Mouse (Mus musculus): ENCODE measurements around the gene Sebox. TPM values are rescaled to one million over a fixed set of nuclear protein-coding genes. Genes with fewer than 3 reads are reported as not detected.

Sebox gene
- total RNA-seq, 2 experiments from 2014 or later = 5.0 to 5.5 TPM

- peak; percentile 88 to 89 for DNase-seq (ENCODE audit: extremely low spot score in 1 of 2, low spot score in 1 of 2)
Measured at GRCm38 (mm10) chr11:78497544-78498522, 5.4 kb upstream of the Sebox start, which contains the start of gene Sarm1. Gene Sarm1 (minus strand): TSS chr11:78497754.

- no peak for DNase-seq (ENCODE audit: extremely low spot score in 1 of 2, low spot score in 1 of 2)
Measured at GRCm38 (mm10) chr11:78499004-78499403, 4.2 kb upstream of the Sebox start, which contains the start of gene Vtn. Gene Vtn (plus strand): TSS chr11:78499091.

DNA sequence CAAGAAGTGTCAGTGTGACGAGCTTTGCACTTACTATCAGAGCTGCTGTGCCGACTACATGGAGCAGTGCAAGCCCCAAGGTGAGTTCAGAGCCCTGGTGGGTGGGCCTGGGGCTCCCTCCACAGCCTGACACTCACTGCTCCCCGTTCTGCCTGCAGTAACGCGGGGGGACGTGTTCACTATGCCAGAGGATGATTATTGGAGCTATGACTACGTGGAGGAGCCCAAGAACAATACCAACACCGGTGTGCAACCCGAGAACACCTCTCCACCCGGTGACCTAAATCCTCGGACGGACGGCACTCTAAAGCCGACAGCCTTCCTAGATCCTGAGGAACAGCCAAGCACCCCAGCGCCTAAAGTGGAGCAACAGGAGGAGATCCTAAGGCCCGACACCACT is 3.7 kb upstream of the Sebox start:
- DNase-seq (ENCODE audit: extremely low spot score in 1 of 2, low spot score in 1 of 2) = no peak

- DNase-seq (ENCODE audit: extremely low spot score in 1 of 2, low spot score in 1 of 2) = no peak
Measured at GRCm38 (mm10) chr11:78500623-78501202, 2.5 kb upstream of the Sebox start.

- DNase-seq (ENCODE audit: extremely low spot score in 1 of 2, low spot score in 1 of 2) = no peak
Measured at GRCm38 (mm10) chr11:78501529-78501928, 1.7 kb upstream of the Sebox start.

DNA sequence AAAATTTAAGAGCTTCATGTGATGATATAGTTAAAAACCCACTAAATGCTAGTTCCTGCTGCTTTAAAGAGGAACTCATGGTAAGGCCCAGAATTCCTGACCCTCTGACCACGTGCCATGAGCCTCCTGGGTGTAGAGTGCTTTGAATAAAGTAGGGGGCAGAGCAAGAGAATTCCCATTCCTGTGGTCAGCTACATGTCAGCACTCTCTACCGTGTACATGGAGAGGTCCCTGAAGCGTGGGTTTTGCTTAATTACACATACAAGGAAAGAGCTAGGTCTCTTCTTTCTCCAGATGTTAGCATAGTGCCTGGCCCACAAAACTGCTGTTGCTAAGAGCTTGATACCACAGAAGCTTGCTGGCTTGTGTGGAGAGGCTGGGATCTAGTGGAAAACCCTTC is 2.2 kb downstream of the Sebox start:
- no peak for DNase-seq (ENCODE audit: extremely low spot score in 1 of 2, low spot score in 1 of 2)

- no peak for DNase-seq (ENCODE audit: extremely low spot score in 1 of 2, low spot score in 1 of 2)
Measured at GRCm38 (mm10) chr11:78509148-78509547, 5.9 kb downstream of the Sebox start.

DNA sequence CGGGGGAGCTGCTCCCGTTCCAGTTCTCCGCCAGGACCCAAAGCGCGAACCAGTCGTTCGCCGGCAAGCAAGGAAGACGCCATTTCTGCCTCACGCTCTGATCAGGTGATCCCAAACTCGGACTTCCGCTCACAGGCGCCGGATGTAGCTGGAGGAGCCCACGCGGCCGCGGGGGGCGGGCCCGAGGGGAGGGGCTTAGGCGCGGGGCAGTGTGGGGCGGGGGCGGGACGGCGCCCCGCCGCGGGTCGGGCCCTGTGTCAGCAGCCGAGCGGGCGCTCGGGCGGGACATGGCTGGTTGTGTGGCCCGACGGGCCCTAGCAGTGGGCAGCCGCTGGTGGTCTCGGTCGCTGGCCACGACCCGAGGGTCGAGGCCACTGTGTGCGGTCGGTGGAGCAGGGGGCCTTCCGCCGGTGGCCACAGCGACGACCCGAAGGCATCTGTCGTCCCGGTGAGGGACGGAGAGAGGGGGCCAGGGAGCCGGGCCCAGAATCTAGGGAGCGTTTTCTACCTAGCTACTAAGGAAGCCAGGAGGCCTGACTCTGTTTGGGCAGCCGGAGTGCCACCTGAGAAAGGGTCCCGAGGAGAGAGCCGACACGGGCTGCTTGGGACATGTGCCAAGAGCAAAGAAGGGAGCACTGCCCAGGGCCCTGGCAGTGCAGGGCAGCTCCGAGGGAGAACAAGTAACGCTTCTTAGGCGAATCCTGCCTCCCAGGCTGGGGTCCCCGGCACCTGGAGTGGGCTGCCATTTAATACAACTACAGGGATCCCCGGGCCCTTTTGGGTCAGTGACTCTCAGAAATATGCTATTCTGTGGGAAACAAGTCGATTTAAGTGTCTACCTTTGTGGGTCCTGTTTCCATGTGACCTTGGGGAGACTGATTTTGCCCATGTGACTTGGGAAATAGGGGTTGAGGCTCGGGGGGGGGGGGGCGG is 9.0 kb downstream of the Sebox start, which contains the start of the genes Tmem199 and Poldip2:
Tmem199 (minus strand) TSS at position 148 of the 933 bp plus-strand sequence.
Poldip2 (plus strand) TSS at position 169 of the 933 bp plus-strand sequence.
- peak; percentile 78 to 79 for DNase-seq (ENCODE audit: extremely low spot score in 1 of 2, low spot score in 1 of 2)

DNA sequence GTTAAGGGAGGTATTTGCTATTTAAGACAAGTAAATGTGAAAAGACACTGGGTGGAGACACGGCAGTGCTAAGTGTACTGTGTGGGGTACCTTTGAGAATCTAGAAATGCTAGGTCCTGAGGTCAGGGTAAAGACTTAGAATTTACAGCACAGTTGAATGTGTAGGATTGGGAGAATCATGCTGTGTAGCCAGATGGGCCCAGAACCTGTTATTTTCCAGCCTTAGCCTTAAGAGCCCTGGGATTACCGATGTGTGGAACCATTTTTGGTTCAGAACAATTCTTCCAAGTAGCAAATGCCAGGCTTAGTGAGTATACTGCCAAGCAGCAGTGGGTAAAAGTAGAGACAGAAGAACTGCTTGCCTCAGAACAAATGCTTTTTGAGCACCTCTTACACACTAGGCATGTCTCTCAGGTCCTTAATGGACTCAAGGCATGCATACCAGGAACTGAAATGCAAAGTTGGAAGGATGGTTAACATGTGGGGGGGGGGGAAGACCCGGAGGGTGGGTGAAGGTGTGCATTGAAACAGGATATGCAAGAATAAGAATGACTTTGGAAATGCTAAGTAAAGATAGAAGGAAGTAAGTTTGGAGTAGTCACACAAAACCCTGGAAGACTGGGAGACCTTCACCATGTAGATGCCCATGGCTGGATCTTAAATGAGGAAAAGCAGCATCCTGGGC is 10.0 kb downstream of the Sebox start:
- no peak for DNase-seq (ENCODE audit: extremely low spot score in 1 of 2, low spot score in 1 of 2)

DNA sequence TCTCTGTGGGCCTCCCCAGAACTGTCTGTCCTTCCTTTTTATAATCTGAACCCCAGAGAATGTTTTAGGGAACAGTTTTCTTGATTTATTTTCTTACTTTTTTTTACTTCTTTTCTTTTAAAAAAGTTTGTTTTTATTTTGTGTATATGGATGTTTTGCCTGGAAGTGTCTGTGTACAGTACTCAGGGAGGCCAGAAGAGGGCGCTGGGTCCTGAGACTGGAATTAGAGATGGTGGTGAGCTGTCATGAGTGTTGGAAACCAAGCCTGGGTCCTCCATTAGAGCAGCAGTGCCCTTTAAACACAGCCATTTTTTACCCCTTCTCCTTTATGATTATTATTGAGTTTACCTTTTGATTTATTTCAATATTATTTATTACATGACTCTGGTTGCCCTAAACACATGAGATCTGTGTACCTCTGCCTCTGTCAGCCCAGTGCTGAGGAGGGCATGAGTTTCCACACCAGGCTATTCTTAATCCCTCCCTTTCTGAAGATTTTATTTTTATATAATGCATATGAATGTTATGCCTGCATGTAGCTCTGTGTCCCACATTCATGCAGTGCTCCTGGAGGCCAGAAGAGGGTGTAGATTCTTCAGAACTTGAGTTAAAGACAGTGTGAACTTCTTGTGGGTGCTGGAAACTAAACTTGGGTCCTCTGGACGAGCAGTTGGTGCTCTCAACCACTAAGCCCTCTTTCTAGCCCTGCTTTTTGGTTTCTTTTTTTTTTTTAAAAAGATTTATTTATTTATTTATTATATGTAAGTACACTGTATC is 12.5 kb downstream of the Sebox start:
- DNase-seq (ENCODE audit: extremely low spot score in 1 of 2, low spot score in 1 of 2) = no peak

DNA sequence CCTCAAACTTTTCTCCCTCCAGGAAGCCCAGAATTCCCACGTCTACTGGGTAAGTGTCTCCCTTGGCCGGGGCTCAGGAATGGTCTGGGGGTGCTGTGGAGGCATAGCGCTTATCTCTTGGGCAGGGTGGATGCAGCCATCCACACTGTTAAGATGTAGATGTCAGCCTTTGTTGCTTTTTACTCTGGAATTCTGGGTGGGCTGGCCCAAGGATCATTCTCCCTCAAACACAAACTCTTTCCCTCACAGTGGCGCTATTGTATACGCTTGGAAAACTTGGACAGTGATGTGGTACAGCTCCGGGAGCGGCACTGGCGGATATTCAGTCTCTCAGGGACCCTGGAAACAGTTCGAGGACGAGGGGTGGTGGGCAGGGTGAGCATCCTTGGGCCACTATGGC is 15.7 kb downstream of the Sebox start:
- no peak for DNase-seq (ENCODE audit: extremely low spot score in 1 of 2, low spot score in 1 of 2)

DNA sequence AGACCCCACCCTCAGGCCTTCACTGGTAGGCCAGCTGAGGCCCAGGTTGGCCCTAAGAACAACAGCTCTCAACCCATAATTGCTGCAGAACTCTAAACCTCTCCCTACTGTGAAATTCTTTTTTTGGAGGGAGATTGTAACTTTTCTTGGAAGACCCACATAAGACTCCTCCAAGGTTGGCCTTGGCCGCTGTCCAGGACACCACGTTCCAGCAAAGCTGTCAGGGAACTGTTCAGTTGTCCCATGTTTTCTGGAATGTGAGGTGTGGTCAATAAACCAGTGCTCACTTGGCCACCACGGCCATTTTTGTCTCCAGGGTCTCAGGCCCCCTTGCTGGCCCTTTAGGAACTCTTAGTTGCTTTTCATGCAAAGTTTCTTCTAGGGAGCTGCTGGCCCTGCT is 18.6 kb downstream of the Sebox start:
- DNase-seq (ENCODE audit: extremely low spot score in 1 of 2, low spot score in 1 of 2) = no peak

- no peak for DNase-seq (ENCODE audit: extremely low spot score in 1 of 2, low spot score in 1 of 2)
Measured at GRCm38 (mm10) chr11:78522481-78522997, 19.3 kb downstream of the Sebox start.

DNA sequence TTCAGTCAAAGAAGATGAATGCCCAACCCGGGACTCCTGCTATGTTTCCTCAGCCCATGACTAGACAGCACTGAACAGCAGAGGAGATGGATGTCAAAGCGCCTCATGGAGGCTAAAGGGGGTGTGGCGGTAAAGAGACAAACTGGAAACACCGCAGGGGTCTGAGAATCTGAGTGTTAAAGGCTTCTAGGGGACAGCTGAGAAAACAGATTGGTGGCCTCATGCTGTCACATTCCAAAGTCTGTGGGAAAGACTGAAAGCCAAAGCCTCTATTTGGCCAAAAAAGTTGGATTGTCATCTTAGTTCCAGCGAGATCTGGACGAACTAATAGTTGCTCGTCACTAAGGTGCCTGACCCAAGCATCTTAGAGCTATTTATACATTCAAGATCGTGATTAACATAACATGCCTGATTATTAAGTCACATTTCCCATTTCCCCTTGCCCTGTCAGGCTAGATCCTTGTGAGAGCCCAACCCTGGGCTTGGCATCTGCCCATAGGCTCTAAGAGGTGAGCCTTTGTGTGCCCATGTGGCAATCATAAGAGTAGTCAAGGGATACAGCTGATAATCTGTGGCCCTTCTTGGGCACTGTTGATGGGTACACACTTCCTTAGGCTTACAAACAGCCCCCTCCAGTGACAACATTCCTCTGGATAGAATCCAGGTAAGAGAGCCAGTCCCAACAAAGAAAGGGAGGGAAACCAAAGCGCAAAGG is 20.2 kb downstream of the Sebox start:
- no peak for DNase-seq (ENCODE audit: extremely low spot score in 1 of 2, low spot score in 1 of 2)

DNA sequence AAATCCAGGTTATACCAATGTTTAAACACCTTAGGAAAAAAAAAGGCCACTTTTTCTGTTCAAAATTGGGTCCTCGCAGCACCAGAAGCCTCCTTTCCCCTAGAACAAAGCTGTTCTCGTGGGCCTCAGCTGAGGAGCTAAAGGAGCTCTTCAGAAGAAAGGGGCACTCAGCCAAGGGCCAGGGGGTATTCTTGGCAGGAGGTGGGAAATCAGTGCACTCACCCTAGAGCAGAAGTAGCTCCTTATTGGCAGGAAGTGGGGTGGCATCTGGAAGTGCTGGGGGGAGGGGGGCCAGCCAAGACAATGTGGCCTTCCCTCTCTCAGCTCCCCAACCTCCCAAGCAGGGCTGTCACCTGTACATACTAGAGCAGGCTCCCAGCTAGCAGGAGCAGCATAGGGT is 21.6 kb downstream of the Sebox start:
- DNase-seq (ENCODE audit: extremely low spot score in 1 of 2, low spot score in 1 of 2) = no peak

GRCm38 (mm10) chr11:78528714-78529113 is 25.5 kb downstream of the Sebox start:
- no peak for DNase-seq (ENCODE audit: extremely low spot score in 1 of 2, low spot score in 1 of 2)

GRCm38 (mm10) chr11:78530001-78530400 is 26.8 kb downstream of the Sebox start:
- DNase-seq (ENCODE audit: extremely low spot score in 1 of 2, low spot score in 1 of 2) = no peak

DNA sequence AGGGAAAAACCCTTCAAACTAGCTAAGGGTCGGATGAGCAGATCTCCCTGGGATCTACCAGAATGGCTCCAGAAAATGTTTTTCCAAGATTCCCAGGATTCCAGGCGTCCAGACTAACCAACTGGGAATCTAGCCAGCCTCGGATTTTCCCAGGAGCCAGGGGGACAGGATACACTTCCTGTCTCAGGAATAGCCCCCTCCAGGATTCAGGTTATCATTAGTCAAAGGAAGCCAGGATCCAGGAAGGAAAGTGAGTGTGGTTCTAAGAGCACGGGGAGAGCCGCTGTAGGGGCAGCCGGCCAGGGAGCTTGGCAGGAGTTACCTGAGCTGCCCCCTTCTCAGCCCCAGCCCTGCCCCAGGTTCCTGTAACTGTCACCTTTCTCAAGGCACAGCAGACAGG is 27.8 kb downstream of the Sebox start:
- DNase-seq (ENCODE audit: extremely low spot score in 1 of 2, low spot score in 1 of 2) = no peak
